Mouse (Mus musculus): Measurements from ENCODE around the gene Tktl2.
A peak's percentile ranks its signal among the peaks of the same experiment; 100 is the strongest.

Gene Tktl2

DNA sequence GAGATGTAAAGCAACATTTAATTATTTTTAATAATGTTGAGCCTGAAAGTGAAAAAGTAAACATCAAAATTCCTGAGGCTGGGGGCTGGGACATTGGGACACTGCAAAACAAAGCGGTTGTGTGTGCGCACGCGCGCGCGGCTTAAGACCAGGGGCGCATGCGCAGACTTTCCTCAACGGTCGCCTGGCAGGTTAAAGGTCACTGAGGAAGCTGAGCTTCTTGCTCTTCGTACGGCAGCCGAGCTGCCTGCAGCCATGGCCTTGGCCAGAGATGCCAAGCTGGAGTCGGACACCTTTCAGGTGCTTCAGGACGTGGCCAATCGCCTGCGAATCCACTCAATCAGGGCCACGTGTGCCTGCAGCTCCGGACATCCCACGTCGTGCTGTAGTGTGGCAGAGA, at the start of gene Tktl2:
Gene Tktl2 (plus strand): TSS at position 220 of the 400 bp plus-strand sequence.
- DNase-seq (ENCODE audit: low read depth, low spot score) = no peak

DNA sequence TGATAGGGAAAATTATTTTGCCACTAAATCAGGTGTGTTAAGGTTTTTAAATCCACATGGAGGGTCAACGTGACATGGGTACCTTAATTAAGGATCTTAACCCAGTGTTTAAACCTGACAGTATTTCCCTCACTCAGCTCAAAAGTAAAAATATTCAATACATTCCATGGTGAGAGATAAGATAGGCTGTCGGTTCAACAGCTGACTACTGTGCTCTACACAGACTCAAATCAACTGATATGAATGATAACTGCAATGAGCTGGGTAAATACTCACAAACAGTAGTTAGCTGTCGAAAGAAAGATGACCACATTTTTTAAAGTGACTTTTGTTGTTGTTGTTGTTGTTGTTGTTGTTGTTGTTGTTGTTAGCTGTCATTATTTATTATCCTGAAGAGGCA, 41.7 kb upstream of the Tktl2 start:
- no peak for DNase-seq (ENCODE audit: low read depth, low spot score)

DNA sequence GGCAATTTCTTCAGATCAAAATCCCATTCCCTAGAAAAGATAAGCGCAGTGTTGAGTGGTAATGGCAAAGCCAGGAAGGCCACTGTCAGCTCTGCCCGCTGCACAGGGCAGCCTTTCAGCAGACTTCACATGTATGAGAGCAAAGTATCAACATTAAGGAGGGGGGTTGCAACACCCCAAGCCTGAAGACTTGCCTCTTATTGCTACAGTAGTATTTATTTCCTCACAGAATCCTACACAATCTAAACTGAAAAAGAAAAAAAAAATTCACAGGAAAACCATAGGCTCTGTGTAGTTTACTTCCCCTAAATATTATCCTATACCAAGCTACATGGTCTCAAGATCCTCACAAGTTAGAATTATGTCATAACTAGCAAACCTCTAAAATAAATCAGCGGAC, 34.7 kb upstream of the Tktl2 start:
- no peak for DNase-seq (ENCODE audit: low read depth, low spot score)

DNA sequence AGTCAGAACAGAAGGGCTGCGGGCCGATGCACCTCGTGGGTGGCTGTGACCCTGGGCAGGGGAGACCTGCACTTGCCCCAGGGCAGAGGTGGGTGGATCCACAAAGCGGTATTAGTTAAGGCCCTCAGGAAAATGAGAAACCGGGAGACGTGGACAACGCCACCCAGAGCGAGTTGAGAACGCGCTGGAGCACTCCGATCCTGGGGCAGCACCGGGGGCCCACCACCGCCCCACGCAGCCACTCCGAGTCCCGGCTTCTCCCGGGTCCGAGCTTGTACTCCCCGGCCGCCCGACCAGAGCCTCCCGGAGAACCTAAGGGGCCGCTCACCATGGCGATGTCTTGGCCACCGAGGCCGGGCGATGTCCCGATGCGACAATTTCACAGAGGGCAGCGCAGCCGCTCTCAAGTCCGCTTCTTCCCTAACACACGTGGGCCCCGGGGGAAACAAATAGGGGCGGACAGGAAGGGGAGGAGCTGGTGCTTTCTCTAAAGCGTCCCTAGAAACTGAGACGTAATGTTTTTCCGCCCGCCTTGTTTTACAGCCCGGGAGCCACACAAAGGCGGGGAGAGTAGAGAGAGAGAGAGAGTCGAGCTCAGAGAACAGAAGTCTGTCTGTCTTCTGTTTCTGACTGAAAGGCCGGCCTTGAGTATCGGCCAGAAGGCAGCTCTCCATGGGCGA, 25.3 kb upstream of the Tktl2 start, which contains the start of gene Tma16:
Gene Tma16 (minus strand): TSS at position 447 of the 680 bp plus-strand sequence.
- peak; percentile 92 for DNase-seq (ENCODE audit: low read depth, low spot score)

DNA sequence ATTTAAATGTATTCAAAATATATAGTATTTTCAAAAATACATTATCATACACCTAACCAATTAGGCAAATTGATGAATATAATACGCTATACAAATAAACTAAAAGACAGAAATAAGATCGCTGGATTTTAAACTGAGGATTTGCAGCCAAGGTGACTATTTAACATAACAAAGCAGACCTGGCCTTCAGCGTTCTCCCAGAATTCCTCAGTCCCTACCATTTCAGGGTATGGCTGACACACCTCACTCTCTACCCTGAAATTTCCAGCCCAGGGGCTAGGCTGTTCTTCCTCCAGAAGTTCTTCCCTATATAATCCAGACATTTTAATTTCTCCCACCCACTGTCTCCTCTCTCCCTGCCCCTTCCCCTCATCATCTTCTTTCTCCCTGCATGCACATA, 23.0 kb upstream of the Tktl2 start:
- no peak for DNase-seq (ENCODE audit: low read depth, low spot score)

DNA sequence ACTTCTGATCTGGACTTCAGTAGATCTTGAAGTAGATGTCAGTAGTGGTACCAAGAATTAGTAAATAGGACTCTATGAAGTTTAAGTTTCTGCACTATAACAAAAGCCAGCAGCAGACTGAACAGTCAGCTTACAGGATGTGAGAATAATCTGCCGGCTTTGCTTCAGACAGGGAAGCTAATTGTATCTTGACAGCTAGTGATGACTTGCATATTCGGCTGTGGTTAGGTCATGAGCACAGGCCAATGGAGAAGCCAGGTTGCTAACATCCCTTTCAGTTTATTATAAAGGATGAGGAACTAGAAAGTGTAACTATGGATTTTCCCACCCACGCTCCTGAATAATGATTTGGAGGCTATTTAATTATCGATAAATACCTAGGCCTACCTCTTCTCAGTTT, 20.9 kb upstream of the Tktl2 start:
- DNase-seq (ENCODE audit: low read depth, low spot score) = no peak

DNA sequence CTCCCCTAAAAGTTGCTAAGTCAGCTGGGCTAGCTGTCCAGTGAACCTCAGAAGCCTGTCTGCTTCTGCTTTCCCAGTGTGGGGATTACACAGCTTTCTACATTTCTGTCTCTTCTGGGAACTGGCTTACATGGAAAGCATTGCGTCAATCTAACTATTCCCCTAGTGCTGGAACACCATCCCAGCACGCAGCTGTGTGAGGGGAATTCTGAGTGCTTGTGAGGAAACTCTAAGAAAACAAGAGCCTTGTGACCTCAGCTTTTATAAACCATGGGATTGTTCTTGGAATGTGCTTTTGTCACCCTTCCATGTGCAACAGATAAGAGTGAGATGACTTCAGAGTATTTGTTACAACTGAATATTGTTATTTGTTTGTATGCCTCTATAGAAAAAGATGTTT, 17.1 kb upstream of the Tktl2 start:
- DNase-seq (ENCODE audit: low read depth, low spot score) = no peak

DNA sequence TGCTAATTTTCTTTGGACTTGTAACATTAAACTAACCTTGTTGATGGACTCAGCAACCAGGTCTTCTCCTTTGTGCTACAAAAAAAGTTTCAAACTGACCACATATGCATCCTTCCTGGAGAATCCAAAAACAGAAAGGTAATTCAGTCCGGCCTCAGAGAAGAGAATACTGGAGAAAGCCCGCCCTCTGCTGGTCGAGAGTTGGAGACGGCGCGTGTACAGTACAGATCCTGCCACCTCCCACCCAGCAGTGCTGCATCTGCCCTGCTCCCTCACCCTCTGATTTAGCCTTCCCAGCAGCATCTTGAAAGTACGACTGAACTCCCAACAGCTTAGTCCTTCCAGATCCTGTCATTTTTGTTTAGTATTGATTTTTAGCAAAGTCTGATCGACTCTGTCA, 15.8 kb upstream of the Tktl2 start:
- peak; percentile 68 for DNase-seq (ENCODE audit: low read depth, low spot score)

DNA sequence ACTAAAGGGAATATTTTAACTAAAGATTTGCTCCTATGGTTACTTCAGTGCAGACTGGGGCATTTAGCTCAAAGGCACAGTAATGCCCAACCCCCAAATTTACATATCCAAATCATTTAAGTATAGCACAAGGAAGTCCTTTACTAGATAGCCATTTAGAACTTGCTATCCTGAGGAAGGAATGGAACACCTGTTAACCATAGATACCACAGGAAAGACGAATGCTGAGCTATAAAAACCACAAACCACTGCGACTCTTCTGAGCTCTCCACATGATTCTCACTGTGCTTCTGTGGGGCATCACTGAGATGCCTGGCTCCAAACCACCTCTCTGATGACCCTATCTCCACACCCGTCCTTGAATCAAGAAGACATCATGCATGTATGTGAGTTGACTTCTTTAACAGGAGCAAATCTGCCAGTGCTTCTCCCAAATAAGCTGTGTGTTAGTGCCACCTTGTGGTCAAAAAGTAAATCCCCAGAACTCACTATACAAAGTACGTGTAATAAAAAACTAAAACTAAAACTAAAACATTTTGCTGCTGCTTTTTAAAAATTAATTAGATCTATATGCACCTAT, 14.5 kb upstream of the Tktl2 start:
- peak; percentile 67 for DNase-seq (ENCODE audit: low read depth, low spot score)

DNA sequence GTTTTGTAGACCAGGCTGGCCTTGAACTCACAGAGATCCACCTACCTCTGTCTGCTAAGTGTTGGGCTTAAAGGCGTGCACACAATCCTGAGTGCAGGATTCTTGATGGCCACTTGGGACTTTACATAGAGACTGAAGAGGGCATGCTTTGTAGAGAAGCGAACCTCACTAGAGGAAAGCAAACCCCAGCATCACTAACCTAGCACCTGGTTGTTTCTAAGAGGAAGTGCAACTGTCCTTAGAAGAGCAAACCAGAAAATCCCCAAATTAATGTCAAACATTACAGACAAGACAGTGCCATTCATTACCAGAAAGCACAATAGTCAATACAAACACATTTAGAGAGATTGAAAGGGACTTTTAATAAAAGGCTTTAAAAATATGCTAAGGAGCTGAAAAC, 8.2 kb upstream of the Tktl2 start:
- DNase-seq (ENCODE audit: low read depth, low spot score) = no peak

DNA sequence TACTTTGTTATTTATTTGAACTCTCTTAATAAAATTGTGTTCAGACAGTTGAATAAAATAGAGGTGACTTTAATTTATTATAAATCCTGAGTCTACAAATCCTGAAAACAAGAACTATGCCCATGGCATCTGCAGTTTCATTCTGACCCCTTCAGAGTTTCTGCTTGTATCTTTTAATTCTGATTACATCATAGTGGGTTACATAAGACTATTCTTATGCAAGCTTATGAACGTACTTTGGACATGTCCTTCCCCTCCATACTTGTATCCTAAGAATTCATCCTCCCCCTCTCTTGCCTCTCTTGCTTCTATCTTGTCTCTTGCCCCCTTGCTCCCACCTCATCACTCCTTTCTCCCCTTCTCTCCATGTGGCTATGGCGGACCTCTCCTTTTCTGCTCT, 7.6 kb downstream of the Tktl2 start:
- DNase-seq (ENCODE audit: low read depth, low spot score) = no peak

DNA sequence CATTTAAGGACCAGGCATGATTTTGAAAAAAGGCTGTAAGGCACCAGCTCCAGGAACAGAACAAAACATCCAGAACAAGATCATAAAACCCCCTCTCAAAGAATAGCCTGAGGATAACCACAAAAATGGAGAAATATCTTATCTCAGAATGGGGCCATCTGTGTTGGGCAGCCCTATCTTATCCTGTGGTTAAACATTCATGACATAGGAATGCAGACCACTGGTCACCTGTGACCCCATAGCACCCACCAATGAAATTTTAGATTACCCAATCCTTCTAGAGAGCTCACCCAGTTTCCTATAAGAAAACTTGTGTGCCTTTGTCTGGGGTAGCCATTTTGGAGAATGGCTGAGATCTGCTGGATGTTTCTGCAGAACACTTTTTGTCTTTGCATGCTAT, 9.0 kb downstream of the Tktl2 start:
- no peak for DNase-seq (ENCODE audit: low read depth, low spot score)

DNA sequence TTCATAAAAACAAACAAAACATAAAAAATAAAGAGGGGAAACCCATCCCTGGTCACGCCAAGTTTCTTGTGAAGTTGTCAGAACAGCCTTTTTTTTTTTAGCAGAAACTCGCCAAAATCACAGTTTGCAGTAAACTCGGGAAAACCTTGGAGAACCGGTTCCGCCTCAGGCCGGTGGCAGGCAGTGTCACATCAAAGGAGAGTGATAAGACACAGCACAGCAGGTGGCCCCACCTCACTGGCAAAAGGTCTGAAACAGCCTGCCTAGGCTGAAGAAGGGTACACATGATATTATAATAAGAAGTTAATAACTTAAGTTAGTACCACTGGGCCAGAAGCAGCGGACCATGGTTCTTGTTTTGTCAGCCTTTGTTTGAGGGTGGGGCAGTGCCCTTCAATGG, 38.5 kb downstream of the Tktl2 start:
- peak; percentile 2 for DNase-seq (ENCODE audit: low read depth, low spot score)

All from mesoderm, embryonic 11.5 days (tissue).